11 mouse cellular contexts compared by ENCODE assay signal in the genomic region with DNA sequence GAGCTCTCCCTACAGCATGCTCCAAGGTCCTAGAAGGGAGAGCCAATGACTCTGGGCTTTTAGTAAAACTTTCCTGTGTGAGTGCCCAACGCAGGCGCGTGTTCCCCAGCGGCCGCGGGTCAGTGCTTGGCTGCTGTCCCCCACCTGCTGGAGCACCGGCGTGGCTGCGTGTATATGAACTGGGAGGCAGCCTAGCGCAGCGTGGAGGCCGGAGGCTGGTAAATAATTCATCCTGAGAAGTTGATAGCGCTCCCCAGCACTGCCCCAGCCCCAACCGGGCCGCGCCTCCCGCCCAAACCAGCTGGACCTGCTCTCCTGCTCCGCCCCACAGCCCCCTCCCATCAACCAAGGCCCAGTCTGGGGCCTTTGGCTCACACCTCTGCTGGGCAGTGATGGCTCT. TPM values are rescaled to one million over a fixed set of nuclear protein-coding genes. Genes with fewer than 3 reads are reported as not detected.
DNase-seq lines count a peak whose midpoint lies in the region; ATAC-seq lines count a peak whose summit lies in the region.
"Had no signal": no experiment of that assay in that cellular context is flagged by ENCODE, and none has a peak within 500 bp of the region (broad histone marks: within the 10 kb centered on the region; RNA-seq: fewer than 3 reads in every experiment).

A gene (plus strand): TSS at position 376 of the 400 bp plus-strand sequence.

- peaks cover 43% of the 10 kb centered on the region for H3K4me1 ChIP-seq in embryonic facial prominence, embryonic 10.5 days
- H3K4me1 ChIP-seq in intestine, embryonic 16.5 days (ENCODE audit: control insufficient read depth, insufficient read depth, low read length) = peaks cover 40% of the 10 kb centered on the region
- peaks cover 17% of the 10 kb centered on the region for H3K4me1 ChIP-seq in limb, embryonic 13.5 days

- H3K4me3 ChIP-seq in embryonic facial prominence, embryonic 10.5 days = peak within 1 kb of the TSS; percentile 40
- peak within 1 kb of the TSS; percentile 41 for H3K4me3 ChIP-seq in intestine, embryonic 16.5 days (ENCODE audit: low read length)
- H3K4me3 ChIP-seq in limb, embryonic 13.5 days = no peak within 1 kb of the TSS

- H3K36me3 ChIP-seq in embryonic facial prominence, embryonic 10.5 days (replicated peaks) = no peaks in the 10 kb centered on the region
- H3K36me3 ChIP-seq in intestine, embryonic 16.5 days (ENCODE audit: control insufficient read depth, insufficient read depth, low read length) = no peaks in the 10 kb centered on the region
- no peaks in the 10 kb centered on the region for H3K36me3 ChIP-seq in limb, embryonic 13.5 days

- peaks cover under 1% of the 10 kb centered on the region; the same call in 1 of the 2 replicates for H3K9me3 ChIP-seq in embryonic facial prominence, embryonic 10.5 days
- H3K9me3 ChIP-seq in intestine, embryonic 16.5 days (ENCODE audit: control insufficient read depth, low read length) = no peaks in the 10 kb centered on the region
- no peaks in the 10 kb centered on the region for H3K9me3 ChIP-seq in limb, embryonic 13.5 days

- peaks cover 65% of the 10 kb centered on the region for H3K27me3 ChIP-seq in embryonic facial prominence, embryonic 10.5 days (replicated peaks; ENCODE audit: low read depth, poor library complexity, severe bottlenecking)
- H3K27me3 ChIP-seq in intestine, embryonic 16.5 days (replicated peaks; ENCODE audit: control insufficient read depth, insufficient read depth, low read length) = no peaks in the 10 kb centered on the region
- peaks cover 62% of the 10 kb centered on the region for H3K27me3 ChIP-seq in limb, embryonic 13.5 days

- intact Hi-C loops in left cerebral cortex, postnatal 4 days (cut with DNase I) = no loop called here

- no peak for DNase-seq in left cerebral cortex, postnatal 4 days
- DNase-seq in left cerebral cortex, adult 18-20 months (ENCODE audit: low spot score in 2 of 2) = no peak
- peak; percentile 62 for DNase-seq in embryonic facial prominence, embryonic 10.5 days (ENCODE audit: low spot score)
- DNase-seq in layer of hippocampus, postnatal 14 days (ENCODE audit: low spot score in 2 of 2) = no peak
- no peak for DNase-seq in ovary, postnatal 10 days (ENCODE audit: low spot score)
- DNase-seq: cerebellum, adult 18-20 months; thymus, postnatal 4 days had no signal

- H3K4me2 ChIP-seq in intestine, embryonic 16.5 days (ENCODE audit: low read depth, low read length) = peak within 1 kb of the TSS; percentile 51
- H3K4me2 ChIP-seq in limb, embryonic 13.5 days (replicated peaks) = peak within 1 kb of the TSS; percentile 36

- peak; percentile 72 for ATAC-seq in intestine, embryonic 16.5 days
- no peak for ATAC-seq in limb, embryonic 13.5 days (ENCODE audit: low FRiP score, low read depth)
- ATAC-seq: forebrain, embryonic 14.5 days had no signal

- peak within 1 kb of the TSS; percentile 61 for H3K27ac ChIP-seq in embryonic facial prominence, embryonic 10.5 days (replicated peaks)
- H3K27ac ChIP-seq in intestine, embryonic 16.5 days (ENCODE audit: low read length) = peak within 1 kb of the TSS; percentile 27; the same call in 1 of the 2 replicates
- H3K27ac ChIP-seq in limb, embryonic 13.5 days = no peak within 1 kb of the TSS

- 9% methylated on average over 18 of the region's 18 CpGs for WGBS in embryonic facial prominence, embryonic 10.5 days
- WGBS in intestine, embryonic 16.5 days = 7% methylated on average over 18 of the region's 18 CpGs
- 9% methylated on average over 18 of the region's 18 CpGs for WGBS in limb, embryonic 13.5 days

- H3K9ac ChIP-seq in intestine, embryonic 16.5 days (ENCODE audit: low read depth, low read length) = peak within 1 kb of the TSS; percentile 41
- H3K9ac ChIP-seq in limb, embryonic 13.5 days = no peak within 1 kb of the TSS

RNA-seq across cellular contexts. Expression of the gene that starts here (rescaled TPM):
- total RNA-seq in left cerebral cortex, postnatal 4 days (2021) = 10 to 100 TPM; 13.2 to 15.5 TPM
- 1 to 10 TPM; 1.8 to 2.7 TPM for total RNA-seq in left cerebral cortex, adult 18-20 months (2021)
- 9.3 and 11.5 TPM in 2 replicates for polyA plus RNA-seq in embryonic facial prominence, embryonic 10.5 days (2016; fragmentation: Nextera tagmentation; extraction: Ambion mirVana)
- polyA plus RNA-seq in intestine, embryonic 16.5 days (2015; fragmentation: Nextera tagmentation; extraction: Ambion mirVana) = 5.8 and 6.4 TPM in 2 replicates
- polyA plus RNA-seq in limb, embryonic 13.5 days (2015; fragmentation: Nextera tagmentation; extraction: Ambion mirVana) = 6.6 and 7.6 TPM in 2 replicates
- 1 to 10 TPM; 4.1 to 7.9 TPM for total RNA-seq in layer of hippocampus, postnatal 14 days (2021)
- polyA plus RNA-seq: large intestine, adult 2 months had no signal
